Mouse (Mus musculus): ENCODE data around the gene Gtf2h3. TPM values are rescaled to one million over a fixed set of nuclear protein-coding genes. Genes with fewer than 3 reads are reported as not detected.
A peak's percentile ranks its signal among the peaks of the same experiment; 100 is the strongest.

The Gtf2h3 gene
- total and polyA plus RNA-seq, 3 experiments = 51.9 to 84.9 (median 58.2) TPM

DNA sequence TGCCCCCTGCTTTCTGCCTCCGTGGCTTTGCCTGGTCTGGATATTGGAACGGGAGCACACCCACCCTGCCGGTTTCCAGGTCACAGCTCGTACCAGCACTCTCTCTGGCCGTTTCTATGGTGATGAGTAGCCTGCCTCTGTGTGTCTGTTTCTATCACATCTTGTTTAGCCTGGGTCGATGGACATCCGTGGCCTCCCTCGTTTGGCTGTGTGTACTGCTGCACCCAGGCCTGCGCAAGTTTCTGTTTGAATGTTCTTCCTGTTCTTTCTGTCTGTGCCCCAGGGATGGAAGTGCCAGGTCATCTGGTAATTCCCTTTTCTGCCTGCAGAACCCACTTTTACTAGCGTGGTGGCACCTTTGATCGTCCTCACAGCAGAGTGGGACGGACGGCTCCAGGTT, 42.4 kb downstream of the Gtf2h3 start:
- peak; percentile 68 for DNase-seq (ENCODE audit: extremely low read depth)
- Histone ChIP-seq H3K27ac (ENCODE audit: insufficient read depth, low read depth) (no peak overlapping the region; the same call in 1 of the 2 replicates), H3K36me3 (replicated peaks in 1 of 2; ENCODE audit: control insufficient read depth in 1 of 2, insufficient read depth in 1 of 2, low read length in 1 of 2) (no peaks in the 10 kb centered on the region), H3K9me3 (replicated peaks; ENCODE audit: low read length) (no peaks in the 10 kb centered on the region), H3K4me3 (replicated peaks in 1 of 3; ENCODE audit: low read depth in 2 of 3, low read length in 2 of 3, poor library complexity in 1 of 3) (peak overlapping the region in 2 of 3 experiments; percentile 10 to 31), H3K27me3 (replicated peaks) (no peaks in the 10 kb centered on the region), H3K9ac (ENCODE audit: insufficient read depth, low read depth) (no peak overlapping the region; the same call in 1 of the 2 replicates), H3K4me1 (ENCODE audit: control insufficient read depth in 1 of 2, insufficient read depth in 2 of 2) (peaks cover 9 to 24% of the 10 kb centered on the region in 2 experiments), H3K79me2 (replicated peaks; ENCODE audit: control insufficient read depth, extremely low read depth, insufficient read depth, poor library complexity, severe bottlenecking) (no peaks in the 10 kb centered on the region), H3K4me2 (ENCODE audit: insufficient read depth, low read depth, poor library complexity, severe bottlenecking) (peak overlapping the region; percentile 25; the same call in 1 of the 2 replicates)
- TF ChIP-seq IRF4 (IDR thresholded peaks at IDR 0.05; ENCODE audit: low read depth, low read length) (peak; percentile 94), EP300 (IDR thresholded peaks at IDR 0.05; ENCODE audit: low read length) (peak; percentile 81), BHLHE40 (IDR thresholded peaks at IDR 0.05; ENCODE audit: low read depth, low read length) (peak; percentile 36; the same call in 1 of the 2 replicates), SIN3A (IDR thresholded peaks at IDR 0.05; ENCODE audit: low read length) (no peak), MEF2A (IDR thresholded peaks at IDR 0.05; ENCODE audit: borderline replicate concordance, low read depth, low read length) (0 out of 2 replicates have a peak, but pooled peaks have one; percentile 28), MYC (IDR thresholded peaks at IDR 0.05; ENCODE audit: low read depth, low read length) (no peak), TBP (conservative IDR thresholded peaks at IDR 0.05; ENCODE audit: low read depth, low read length) (no peak), CHD2 (IDR thresholded peaks at IDR 0.05; ENCODE audit: low read length) (no peak), E2F4 (IDR thresholded peaks at IDR 0.05; ENCODE audit: insufficient replicate concordance, low read depth, low read length) (no peak), USF1 (IDR thresholded peaks at IDR 0.05; ENCODE audit: low read depth, low read length) (no peak), SMC3 (IDR thresholded peaks at IDR 0.05; ENCODE audit: low read depth, low read length) (no peak), RAD21 (IDR thresholded peaks at IDR 0.05; ENCODE audit: low read depth, low read length) (no peak; the same call in none of the 2 replicates), ETS1 (conservative IDR thresholded peaks at IDR 0.05; ENCODE audit: low read depth, low read length) (peak; percentile 42; the same call in 1 of the 2 replicates), ZNF384 (IDR thresholded peaks at IDR 0.05; ENCODE audit: low read depth, low read length) (no peak; the same call in 1 of the 2 replicates), MAX (IDR thresholded peaks at IDR 0.05; ENCODE audit: low read length) (no peak), POLR2A (IDR thresholded peaks at IDR 0.05; ENCODE audit: low read depth, low read length) (no peak), JUND (conservative IDR thresholded peaks at IDR 0.05; ENCODE audit: low read depth, low read length) (peak; percentile 55; the same call in 1 of the 2 replicates), CTCF (conservative IDR thresholded peaks at IDR 0.05 in 1 of 2, IDR thresholded peaks at IDR 0.05 in 1 of 2; ENCODE audit: low read depth in 2 of 2, low read length in 2 of 2) (no peak), TCF12 (IDR thresholded peaks at IDR 0.05; ENCODE audit: low read depth, low read length) (peak; percentile 53; the same call in 1 of the 2 replicates), ELF1 (IDR thresholded peaks at IDR 0.05; ENCODE audit: low read depth, low read length) (peak; percentile 49; the same call in 1 of the 2 replicates), HCFC1 (IDR thresholded peaks at IDR 0.05; ENCODE audit: low read depth, low read length) (no peak), NRF1 (IDR thresholded peaks at IDR 0.05; ENCODE audit: low read depth, low read length) (peak; percentile 66)
- in situ Hi-C loops (cut with MboI; ENCODE audit: low pct_ligation_motif_present, low pct_unique_long_range_greater_than_20kb, low sequenced_read_pairs) = no loop called here
- dilution Hi-C loops (cut with MboI; ENCODE audit: extremely low pct_ligation_motif_present, extremely low pct_unique_long_range_greater_than_20kb, low sequenced_read_pairs) = no loop called here

GRCm38 (mm10) chr5:124622890-124623289, 44.0 kb downstream of the Gtf2h3 start:
- in situ Hi-C loops (cut with MboI; ENCODE audit: low pct_ligation_motif_present, low pct_unique_long_range_greater_than_20kb, low sequenced_read_pairs) (no loop called here), dilution Hi-C loops (cut with MboI; ENCODE audit: extremely low pct_ligation_motif_present, extremely low pct_unique_long_range_greater_than_20kb, low sequenced_read_pairs) (no loop called here)
- Histone ChIP-seq H3K9ac (ENCODE audit: insufficient read depth, low read depth) (no peak overlapping the region), H3K27ac (ENCODE audit: insufficient read depth, low read depth) (no peak overlapping the region), H3K4me3 (replicated peaks in 1 of 3; ENCODE audit: low read depth in 2 of 3, low read length in 2 of 3, poor library complexity in 1 of 3) (no peak overlapping the region), H3K9me3 (replicated peaks; ENCODE audit: low read length) (no peaks in the 10 kb centered on the region), H3K79me2 (replicated peaks; ENCODE audit: control insufficient read depth, extremely low read depth, insufficient read depth, poor library complexity, severe bottlenecking) (no peaks in the 10 kb centered on the region), H3K27me3 (replicated peaks) (no peaks in the 10 kb centered on the region), H3K36me3 (replicated peaks in 1 of 2; ENCODE audit: control insufficient read depth in 1 of 2, insufficient read depth in 1 of 2, low read length in 1 of 2) (no peaks in the 10 kb centered on the region), H3K4me1 (ENCODE audit: control insufficient read depth in 1 of 2, insufficient read depth in 2 of 2) (peaks cover 12 to 26% of the 10 kb centered on the region in 2 experiments), H3K4me2 (ENCODE audit: insufficient read depth, low read depth, poor library complexity, severe bottlenecking) (no peak overlapping the region)
- TF ChIP-seq MAX (IDR thresholded peaks at IDR 0.05; ENCODE audit: low read length) (no peak), KAT2A (IDR thresholded peaks at IDR 0.05; ENCODE audit: insufficient replicate concordance, low read length) (no peak), ZKSCAN1 (IDR thresholded peaks at IDR 0.05; ENCODE audit: borderline replicate concordance, low read depth, low read length) (no peak), BHLHE40 (IDR thresholded peaks at IDR 0.05; ENCODE audit: low read depth, low read length) (no peak), EP300 (IDR thresholded peaks at IDR 0.05; ENCODE audit: low read length) (no peak), ETS1 (conservative IDR thresholded peaks at IDR 0.05; ENCODE audit: low read depth, low read length) (no peak), ZC3H11A (IDR thresholded peaks at IDR 0.05; ENCODE audit: low read depth, low read length) (no peak), TCF12 (IDR thresholded peaks at IDR 0.05; ENCODE audit: low read depth, low read length) (no peak), ZNF384 (IDR thresholded peaks at IDR 0.05; ENCODE audit: low read depth, low read length) (no peak), NRF1 (IDR thresholded peaks at IDR 0.05; ENCODE audit: low read depth, low read length) (no peak), MXI1 (IDR thresholded peaks at IDR 0.05; ENCODE audit: low read depth, low read length) (no peak), ZMIZ1 (IDR thresholded peaks at IDR 0.05; ENCODE audit: low read depth, low read length) (no peak), SIN3A (IDR thresholded peaks at IDR 0.05; ENCODE audit: low read length) (no peak), RCOR1 (conservative IDR thresholded peaks at IDR 0.05; ENCODE audit: low read depth, low read length) (no peak), SMC3 (IDR thresholded peaks at IDR 0.05; ENCODE audit: low read depth, low read length) (no peak), MAZ (IDR thresholded peaks at IDR 0.05; ENCODE audit: low read depth, low read length) (no peak), PAX5 (IDR thresholded peaks at IDR 0.05; ENCODE audit: low read length) (no peak), MAFK (IDR thresholded peaks at IDR 0.05; ENCODE audit: insufficient replicate concordance, low read length) (no peak)
- no peak for DNase-seq (ENCODE audit: extremely low read depth)

All from CH12.LX (cell line).